Mouse (Mus musculus): ENCODE data around the gene Chid1.

GRCm38 (mm10) chr7:141495379-141495778 is 44.3 kb downstream of the Chid1 start:
- TF ChIP-seq CTCF (IDR thresholded peaks at IDR 0.05; ENCODE audit: control insufficient read depth, insufficient read depth, insufficient replicate concordance, low read depth, low read length) = no peak
- no peak for TF ChIP-seq POLR2A (IDR thresholded peaks at IDR 0.05; ENCODE audit: control insufficient read depth, low read depth, low read length)

All from testis, adult 2 months (tissue).